Mouse (Mus musculus) cerebellum, adult 9-10 months (tissue): Measurements from ENCODE around the gene Coa3.
"Not testable (repeated sequence)": the region's sequence is repeated elsewhere in the genome, so short reads cannot be mapped to it uniquely, and the experiment has no call there.

Experiments
- DNase-seq: peaks from one replicate; pipeline ENCODE4 v3.0.0; 2022

The Coa3 gene

DNA sequence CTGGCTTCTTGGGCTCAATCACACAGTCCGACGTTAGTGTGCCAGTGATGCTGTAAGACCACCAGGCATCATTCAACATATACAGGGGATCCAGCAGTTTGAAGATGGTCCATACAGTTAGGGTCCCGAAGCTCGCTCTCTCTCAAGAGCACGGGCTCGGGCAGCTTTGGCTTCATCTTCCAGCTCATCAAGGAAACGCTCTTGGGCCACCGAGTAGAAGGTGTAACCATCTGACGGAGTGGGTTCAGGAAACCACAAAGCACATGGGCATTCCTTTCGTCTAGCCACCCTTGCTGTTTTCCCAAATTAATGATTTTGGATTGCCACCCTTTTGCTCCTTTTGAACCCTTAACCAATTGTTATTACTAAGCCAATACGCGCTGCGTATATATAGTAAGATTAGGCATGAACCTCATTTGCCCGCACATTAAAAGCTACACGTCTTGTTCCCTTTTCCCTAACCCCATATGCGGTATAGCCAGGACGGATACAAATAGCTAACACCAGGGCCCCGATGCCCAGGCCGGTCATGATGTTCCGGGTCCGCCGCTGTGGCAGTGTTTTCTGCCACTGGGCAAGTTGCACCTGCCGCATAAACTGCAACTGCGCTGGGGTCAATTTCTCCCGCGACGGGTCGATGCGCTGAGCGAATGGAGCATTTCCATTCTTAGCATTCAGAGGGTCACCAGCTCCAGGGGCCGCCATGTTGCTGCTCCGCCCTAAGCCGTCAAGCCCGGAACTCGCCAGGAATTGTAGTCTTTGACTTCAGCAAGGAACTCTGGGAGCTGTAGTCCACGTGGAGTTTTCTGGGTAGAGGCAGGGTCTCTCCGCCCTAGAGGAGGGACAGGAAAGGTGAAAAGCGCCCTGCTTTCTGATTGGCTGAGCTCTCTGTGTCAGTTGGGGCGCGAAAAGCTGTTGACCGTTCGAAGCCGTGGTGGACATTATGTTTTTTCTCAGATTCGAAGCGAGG lies at the start of gene Coa3, which contains the start of gene Cntd1:
Gene Coa3, minus strand, starts transcription at position 892 of the 970 bp plus-strand sequence.
Gene Cntd1, plus strand, starts transcription at position 790 of the 970 bp plus-strand sequence.
- peak; percentile 86 for DNase-seq

- DNase-seq = no peak
Observed at GRCm38 (mm10) chr11:101327311-101327710, 48.4 kb upstream of the Coa3 start.

DNA sequence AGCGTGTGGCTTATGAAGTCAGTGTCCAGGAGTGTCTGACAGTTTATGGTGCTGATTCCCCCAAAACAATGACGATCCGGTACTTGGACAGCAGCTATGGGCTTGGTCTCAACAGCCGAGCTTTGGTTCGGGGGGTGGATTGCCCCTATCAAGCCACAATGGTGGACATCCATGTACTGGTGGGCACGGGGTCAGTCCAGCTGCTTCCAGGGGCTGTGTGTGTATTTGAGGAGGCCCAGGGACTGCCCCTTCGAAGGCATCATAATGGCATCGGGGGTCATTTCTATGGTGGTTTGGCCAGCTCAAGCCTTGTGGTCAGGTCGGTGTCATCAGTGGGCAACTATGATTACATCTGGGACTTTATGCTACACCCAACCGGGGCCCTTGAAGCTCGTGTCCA lies 47.2 kb upstream of the Coa3 start:
- no peak for DNase-seq

DNA sequence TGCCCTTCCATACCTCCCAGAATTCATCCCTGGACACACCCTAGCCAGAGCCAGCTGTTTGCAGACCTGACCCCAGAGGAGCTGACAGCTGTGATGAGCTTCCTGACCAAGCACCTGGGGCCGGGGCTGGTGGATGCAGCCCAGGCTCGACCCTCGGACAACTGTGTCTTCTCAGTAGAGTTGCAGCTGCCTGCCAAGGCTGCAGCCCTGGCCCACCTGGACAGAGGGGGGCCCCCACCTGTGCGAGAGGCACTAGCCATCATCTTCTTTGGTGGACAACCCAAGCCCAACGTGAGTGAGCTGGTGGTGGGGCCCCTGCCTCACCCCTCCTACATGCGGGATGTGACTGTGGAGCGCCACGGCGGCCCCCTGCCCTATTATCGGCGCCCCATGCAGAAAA lies 46.3 kb upstream of the Coa3 start:
- DNase-seq = not testable (repeated sequence)

GRCm38 (mm10) chr11:101324763-101325162 lies 45.8 kb upstream of the Coa3 start, which contains the start of gene Aoc2:
Gene Aoc2 (plus strand): TSS chr11:101325063.
- DNase-seq = no peak

- DNase-seq = peak; percentile 64
Observed at GRCm38 (mm10) chr11:101323609-101324008, 44.7 kb upstream of the Coa3 start.

- peak; percentile 41 for DNase-seq
Observed at GRCm38 (mm10) chr11:101316501-101316917, 37.6 kb upstream of the Coa3 start.

DNA sequence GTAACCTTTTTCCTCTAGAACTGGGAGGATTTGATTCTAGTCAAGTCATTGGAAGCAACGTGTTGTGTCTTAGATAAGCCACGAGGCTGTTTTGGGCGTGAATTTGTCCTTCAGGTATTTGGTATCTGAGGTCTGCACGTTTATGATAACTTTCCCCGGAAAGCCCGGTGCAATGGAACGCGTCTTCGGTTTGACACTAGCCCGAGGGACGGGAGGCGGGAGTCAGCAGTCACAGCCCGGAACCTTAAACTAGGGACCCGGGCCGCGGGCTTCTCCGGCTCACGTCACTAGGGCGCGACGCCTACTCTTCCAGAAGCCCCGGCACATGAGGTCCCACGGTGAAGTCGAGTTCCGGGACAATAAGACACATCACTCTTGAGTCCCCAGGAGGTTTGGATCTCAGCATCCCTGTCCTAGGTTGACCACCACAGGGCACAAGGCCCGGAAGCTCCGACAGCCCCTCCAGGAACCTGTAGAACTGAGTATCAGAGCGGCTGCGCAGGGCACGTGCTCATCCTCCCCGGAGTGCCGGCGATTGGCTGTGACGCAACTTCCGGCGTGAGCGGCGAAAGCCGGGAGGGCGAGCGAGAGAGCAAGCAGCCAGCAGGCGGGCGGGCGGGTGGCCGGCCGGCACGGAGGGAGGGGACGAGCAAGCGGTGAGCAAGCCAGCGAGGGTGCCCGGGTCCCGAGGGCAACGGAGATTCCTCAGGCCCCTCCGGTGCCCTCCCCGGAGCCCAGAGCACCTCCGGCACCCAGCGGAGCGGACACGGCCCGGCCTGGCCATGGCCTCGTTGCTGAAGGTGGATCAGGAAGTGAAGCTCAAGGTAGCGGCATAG lies 37.0 kb upstream of the Coa3 start, which contains the start of gene Psme3:
Gene Psme3, plus strand, starts transcription at position 549 of the 836 bp plus-strand sequence.
- DNase-seq = peak; percentile 93

DNA sequence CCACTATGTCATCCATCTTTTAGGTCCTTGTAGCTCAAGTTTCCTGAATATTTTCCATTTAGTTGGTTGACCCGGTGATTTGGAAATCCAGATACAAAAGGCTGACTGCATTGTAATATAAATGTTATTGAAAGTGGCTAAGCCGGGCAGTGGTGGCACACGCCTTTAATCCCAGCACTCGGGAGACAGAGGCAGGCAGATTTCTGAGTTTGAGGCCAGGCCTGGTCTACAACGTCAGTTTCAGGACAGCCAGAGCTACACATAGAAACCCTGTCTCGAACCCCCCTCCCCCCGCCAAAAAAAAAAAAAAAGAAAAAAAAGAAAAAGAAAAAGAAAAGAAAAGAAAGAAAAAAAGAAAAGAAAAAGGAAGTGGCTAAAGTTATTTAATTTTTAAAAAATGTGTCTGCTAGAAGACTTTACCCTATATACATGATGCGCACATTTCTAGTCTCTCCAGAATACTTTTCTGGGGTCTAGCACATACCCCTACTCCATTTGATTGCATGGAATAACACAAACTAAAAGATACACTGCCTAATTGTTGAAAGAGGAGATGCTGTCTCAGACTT lies 36.3 kb upstream of the Coa3 start:
- DNase-seq = no peak

- DNase-seq = no peak
Observed at GRCm38 (mm10) chr11:101314567-101314966, 35.7 kb upstream of the Coa3 start.

DNA sequence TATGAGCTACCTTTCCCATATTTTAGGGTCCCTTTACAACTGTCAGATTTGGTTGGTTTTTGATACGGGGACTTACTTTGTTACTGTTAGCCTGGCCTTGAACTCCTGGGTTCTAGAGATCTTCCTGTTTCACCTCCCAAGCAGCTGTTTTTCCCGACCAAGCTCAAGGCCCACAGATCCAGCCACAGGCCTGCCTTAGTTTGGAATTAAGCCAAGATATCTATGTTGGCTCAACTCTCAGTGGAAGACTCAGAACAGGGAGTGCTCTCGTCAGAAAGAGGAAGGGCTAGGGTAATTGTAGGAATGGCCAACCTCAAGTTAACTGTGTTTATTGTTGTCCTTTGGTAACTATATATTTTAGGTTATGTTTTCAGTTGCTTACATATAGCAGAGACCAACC lies 33.2 kb upstream of the Coa3 start:
- DNase-seq = no peak

DNA sequence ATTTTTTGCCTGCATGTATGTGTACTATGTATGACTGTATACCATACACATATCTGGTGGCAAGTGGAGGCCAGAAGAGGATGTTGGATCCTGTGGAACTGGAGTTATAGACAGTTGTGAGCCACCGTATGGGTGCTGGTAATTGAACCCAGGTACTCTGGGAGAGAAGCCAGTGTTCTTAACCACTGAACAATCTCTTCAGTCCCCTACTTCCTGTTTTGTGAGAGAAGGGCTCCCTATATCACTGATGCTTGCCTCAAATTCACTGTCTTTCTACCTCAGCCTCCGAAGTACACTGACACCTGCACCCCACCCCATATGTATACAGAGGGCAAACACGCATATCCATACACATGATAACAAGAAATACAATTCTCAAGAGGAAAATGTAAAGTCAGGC lies 32.2 kb upstream of the Coa3 start:
- DNase-seq = no peak

DNA sequence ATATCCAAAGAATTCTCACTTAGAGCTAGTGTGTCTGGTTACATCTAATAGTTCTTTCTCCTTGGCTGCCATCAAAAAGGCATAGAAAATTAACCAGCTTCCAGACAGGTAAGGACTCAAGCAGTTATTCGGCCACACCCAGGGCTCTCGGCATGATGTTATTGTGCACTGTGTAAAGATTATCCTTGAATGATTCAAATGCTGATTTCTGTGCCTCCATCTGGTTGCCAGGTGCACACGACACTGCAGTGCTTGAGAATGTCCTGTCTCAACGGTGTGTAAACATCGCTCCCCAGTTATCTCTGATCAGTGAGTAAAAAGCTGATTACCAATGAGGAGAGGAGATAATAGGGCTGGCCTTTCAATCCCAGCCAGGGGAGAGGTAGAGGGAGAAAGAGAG lies 28.8 kb upstream of the Coa3 start:
- DNase-seq = no peak

GRCm38 (mm10) chr11:101302004-101302798 lies 23.3 kb upstream of the Coa3 start, which contains the start of gene Becn1:
Gene Becn1 (minus strand): TSS chr11:101302286.
- peak; percentile 96 for DNase-seq

GRCm38 (mm10) chr11:101301299-101302003 lies 22.5 kb upstream of the Coa3 start:
- DNase-seq = no peak

DNA sequence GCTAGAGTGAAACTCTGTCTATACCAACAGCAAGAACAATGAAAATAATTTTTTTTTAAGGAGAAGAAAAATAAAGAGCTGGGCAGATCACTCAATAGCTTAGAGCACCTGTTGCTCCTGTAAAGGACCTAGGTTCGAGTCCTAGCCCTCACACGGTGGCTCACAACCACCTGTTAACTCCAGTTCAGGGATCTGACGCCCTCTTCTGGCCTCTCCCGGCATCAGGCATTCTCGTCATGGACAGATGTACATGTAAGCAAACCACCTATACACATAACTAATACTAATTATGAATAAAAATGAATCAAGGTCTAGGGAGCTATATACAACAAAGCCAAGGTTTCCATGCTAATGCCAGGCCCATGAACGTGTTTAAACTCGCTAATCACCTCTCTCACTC lies 22.0 kb upstream of the Coa3 start:
- DNase-seq = no peak

DNA sequence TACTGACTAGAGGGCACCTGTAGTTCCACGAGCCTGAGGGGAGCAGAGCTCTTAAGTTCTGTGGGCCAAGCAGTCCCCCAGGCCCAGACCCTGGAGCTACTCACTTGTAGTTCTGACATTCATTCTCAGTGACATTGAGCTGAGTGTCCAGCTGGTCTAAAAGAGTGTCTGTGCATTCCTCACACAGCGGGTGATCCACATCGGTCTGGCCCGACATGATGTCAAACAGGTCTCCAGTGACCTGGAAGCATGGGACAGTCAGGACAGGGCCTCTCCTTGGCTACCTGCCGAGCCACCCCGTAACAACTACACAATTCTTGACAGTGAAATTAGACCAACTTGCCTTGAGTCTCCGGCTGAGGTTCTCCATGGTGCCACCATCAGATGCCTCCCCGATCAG lies 16.3 kb upstream of the Coa3 start:
- no peak for DNase-seq

GRCm38 (mm10) chr11:101291231-101291630 lies 12.3 kb upstream of the Coa3 start:
- DNase-seq = no peak

DNA sequence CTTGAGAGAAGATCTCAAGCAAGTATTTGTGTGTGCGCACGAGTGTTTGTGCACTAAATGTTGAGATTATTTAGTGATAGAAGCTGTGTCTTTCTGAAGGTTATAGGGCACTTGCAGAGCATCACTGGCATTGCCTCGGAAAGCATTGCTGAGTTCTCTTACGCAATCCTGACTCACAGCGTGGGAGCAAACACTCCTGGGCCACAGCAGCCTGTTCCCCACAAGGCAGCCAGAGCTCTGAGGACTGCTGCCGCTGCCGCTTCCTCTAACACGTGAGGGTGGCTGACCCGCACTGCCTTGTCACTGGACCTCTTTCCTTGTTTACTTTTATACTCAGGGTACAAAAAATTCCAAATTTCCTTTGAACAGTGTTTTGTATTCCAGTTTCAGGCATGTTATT lies 8.4 kb upstream of the Coa3 start:
- no peak for DNase-seq

- no peak for DNase-seq
Observed at GRCm38 (mm10) chr11:101283805-101284204, 4.9 kb upstream of the Coa3 start.

- no peak for DNase-seq
Observed at GRCm38 (mm10) chr11:101282896-101283295, 4.0 kb upstream of the Coa3 start.
